Mouse (Mus musculus) ES-E14 (cell line): ENCODE measurements at regions not wholly inside any gene's neighbourhood (a gene's known extent, or its start where the extent isn't known, plus 50 kb on each side); places are given as distances from the start of the nearest gene placed in this dataset.

Experiments used
- DNase-seq: peaks from one replicate; pipeline ENCODE4 v3.0.0-alpha.2; 2013; ENCODE audit warnings: low read depth, low spot score
- H3K27ac ChIP-seq: 2 replicates; pipeline ENCODE4 v1.5.1; 2012; ENCODE audit warnings: low read depth, mild to moderate bottlenecking, low read length, moderate library complexity, mixed read lengths; ENCODE audit not compliant: poor library complexity, insufficient read depth, severe bottlenecking
- H3K36me3 ChIP-seq: 2 replicates; pipeline ENCODE4 v1.6.1; 2012; ENCODE audit warnings: mild to moderate bottlenecking, low read length, moderate library complexity, mixed read lengths; ENCODE audit not compliant: control insufficient read depth, poor library complexity, insufficient read depth, severe bottlenecking
- H3K4me1 ChIP-seq, 2 experiments: fragments of 150-350 bp in 1 of 2; sonication (generic) in 1 of 2; 2 replicates each; pipeline ENCODE4 v1.6.1; 2012; ENCODE audit warnings: low read length in 2 of 2, mild to moderate bottlenecking in 1 of 2, mixed read lengths in 1 of 2; ENCODE audit not compliant: control insufficient read depth in 2 of 2, insufficient read depth in 2 of 2, poor library complexity in 1 of 2
- H3K4me3 ChIP-seq, 2 experiments: fragments of 150-350 bp in 1 of 2; sonication (generic) in 1 of 2; 2 replicates each; pipeline ENCODE4 v1.5.1; 2012; ENCODE audit warnings: low read length in 2 of 2, low read depth in 1 of 2, mild to moderate bottlenecking in 1 of 2, mixed read lengths in 1 of 2; ENCODE audit not compliant: insufficient read depth in 1 of 2, poor library complexity in 1 of 2, severe bottlenecking in 1 of 2
- H3K9ac ChIP-seq: 2 replicates; pipeline ENCODE4 v1.6.1; 2012; ENCODE audit warnings: low read depth, mild to moderate bottlenecking, low read length, mixed read lengths; ENCODE audit not compliant: poor library complexity, insufficient read depth, severe bottlenecking
- H3K9me3 ChIP-seq: fragments of 150-350 bp; sonication (generic); 2 replicates; pipeline ENCODE4 v1.6.1; 2012; ENCODE audit warnings: low read depth, mild to moderate bottlenecking, low read length; ENCODE audit not compliant: control insufficient read depth, insufficient read depth
- CHD2 ChIP-seq: IDR thresholded peaks from 2 replicates; pipeline ENCODE4 v1.6.1; 2014; ENCODE audit warnings: mild to moderate bottlenecking, low read depth, low read length, inconsistent platforms
- HCFC1 ChIP-seq: IDR thresholded peaks from 2 replicates; pipeline ENCODE4 v1.6.1; 2012; ENCODE audit warnings: low read length, inconsistent platforms, borderline replicate concordance; ENCODE audit not compliant: insufficient read depth
- MAFK ChIP-seq: IDR thresholded peaks from 2 replicates; pipeline ENCODE4 v1.6.1; 2014; ENCODE audit warnings: mild to moderate bottlenecking, low read depth, low read length, inconsistent platforms; ENCODE audit not compliant: insufficient read depth
- ZC3H11A ChIP-seq: IDR thresholded peaks from 2 replicates; pipeline ENCODE4 v1.6.1; 2012; ENCODE audit warnings: low read depth, mild to moderate bottlenecking, inconsistent platforms, low read length, borderline replicate concordance
- ZNF384 ChIP-seq: IDR thresholded peaks from 2 replicates; pipeline ENCODE4 v1.6.1; 2012; ENCODE audit warnings: low read depth, low read length, inconsistent platforms
- in situ Hi-C, 2 experiments: fragments of 600-800 bp; cut with MboI; formaldehyde crosslinking; loops; one replicate each; pipeline ENCODE4 v1.15.1; 2025; ENCODE audit warnings: low sequenced_read_pairs in 2 of 2, inconsistent platforms in 1 of 2; ENCODE audit not compliant: unreplicated experiment in 2 of 2

GRCm38 (mm10) chr4:53227071-53227470, 67.4 kb upstream of the Abca1 start:
- no peak overlapping the region for H3K9ac ChIP-seq
- 0 out of 4 replicates have a peak, but pooled peaks cover 0 to 2% of the 10 kb centered on the region in 2 experiments for H3K4me1 ChIP-seq
- H3K9me3 ChIP-seq: no peaks in the 10 kb centered on the region
- H3K4me3 ChIP-seq: no peak overlapping the region
- H3K27ac ChIP-seq: no peak overlapping the region
- H3K36me3 ChIP-seq: no peaks in the 10 kb centered on the region
- in situ Hi-C loops: no loop called here
- TF ChIP-seq MAFK (no peak), ZNF384 (no peak), CHD2 (no peak), ZC3H11A (no peak), HCFC1 (no peak)
- DNase-seq: no peak

- no peak overlapping the region for H3K27ac ChIP-seq
- in situ Hi-C loops: no loop called here
- TF ChIP-seq CHD2: no peak
- no peak for TF ChIP-seq MAFK
- no peak for TF ChIP-seq ZC3H11A
- TF ChIP-seq ZNF384: no peak
- TF ChIP-seq HCFC1: no peak
- no peak for DNase-seq
- no peak overlapping the region for H3K4me3 ChIP-seq
- no peaks in the 10 kb centered on the region for H3K9me3 ChIP-seq
- no peaks in the 10 kb centered on the region for H3K36me3 ChIP-seq
- no peak overlapping the region for H3K9ac ChIP-seq
- H3K4me1 ChIP-seq: 0 out of 4 replicates have a peak, but pooled peaks cover 0 to 2% of the 10 kb centered on the region in 2 experiments
These were observed 66.7 kb upstream of the Abca1 start for GRCm38 (mm10) chr4:53226376-53226775.

DNA sequence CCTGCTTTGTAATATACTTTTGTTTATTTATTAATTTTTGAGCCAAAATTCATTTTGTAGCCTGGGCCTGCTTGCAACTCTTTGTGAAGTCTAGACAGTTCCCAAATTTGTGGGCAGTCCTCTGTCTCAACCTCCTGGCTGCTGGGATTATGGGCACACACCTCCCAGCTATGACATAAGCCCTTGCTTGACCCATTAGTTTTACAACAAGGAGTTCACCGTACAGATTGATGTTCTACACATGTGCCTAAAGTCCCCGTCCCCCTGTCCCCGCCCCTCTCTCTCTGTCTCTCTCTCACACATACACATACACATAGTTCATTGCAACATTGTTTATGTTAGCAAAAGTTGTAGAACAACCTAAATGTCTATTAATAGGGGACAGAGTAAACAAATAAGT, 63.7 kb upstream of the Abca1 start:
- DNase-seq: no peak
- TF ChIP-seq HCFC1 (no peak), ZC3H11A (no peak), CHD2 (no peak), ZNF384 (no peak), MAFK (no peak)
- no peaks in the 10 kb centered on the region for H3K36me3 ChIP-seq
- H3K27ac ChIP-seq: no peak overlapping the region
- H3K9me3 ChIP-seq: no peaks in the 10 kb centered on the region
- no peak overlapping the region for H3K9ac ChIP-seq
- H3K4me1 ChIP-seq: 0 out of 4 replicates have a peak, but pooled peaks cover 0 to 2% of the 10 kb centered on the region in 2 experiments
- in situ Hi-C loops: no loop called here
- no peak overlapping the region for H3K4me3 ChIP-seq

- H3K4me1 ChIP-seq: 0 out of 4 replicates have a peak, but pooled peaks cover 2 to 4% of the 10 kb centered on the region in 2 experiments
- H3K27ac ChIP-seq: no peak overlapping the region
- no peak overlapping the region for H3K9ac ChIP-seq
- no peaks in the 10 kb centered on the region for H3K9me3 ChIP-seq
- H3K4me3 ChIP-seq: no peak overlapping the region
- in situ Hi-C loops: no loop called here
- DNase-seq: no peak
- TF ChIP-seq HCFC1 (no peak), MAFK (no peak), ZC3H11A (no peak)
- no peaks in the 10 kb centered on the region for H3K36me3 ChIP-seq
These were observed 61.1 kb upstream of the Abca1 start for GRCm38 (mm10) chr4:53220809-53221208.

GRCm38 (mm10) chr4:53219351-53219750, 59.7 kb upstream of the Abca1 start:
- in situ Hi-C loops: no loop called here
- DNase-seq: no peak
- Histone ChIP-seq H3K9ac (no peak overlapping the region), H3K4me3 (no peak overlapping the region), H3K36me3 (no peaks in the 10 kb centered on the region), H3K9me3 (no peaks in the 10 kb centered on the region), H3K4me1 (0 out of 4 replicates have a peak, but pooled peaks cover 2 to 4% of the 10 kb centered on the region in 2 experiments), H3K27ac (no peak overlapping the region)
- TF ChIP-seq CHD2 (no peak), ZNF384 (no peak), MAFK (no peak), HCFC1 (no peak), ZC3H11A (no peak)
